Mouse (Mus musculus) urinary bladder, adult 2 months (tissue): Measurements from ENCODE around the gene Ttc7b. TPM values are rescaled to one million over a fixed set of nuclear protein-coding genes. Genes with fewer than 3 reads are reported as not detected.

Experiments
- DNase-seq: peaks from one replicate; pipeline ENCODE4 v3.0.0; 2022; ENCODE audit warnings: low spot score
- polyA plus RNA-seq: library from polyadenylated mRNA; depleted of rRNA; stranded (reverse); fragments of >200 nt; gene quantifications from 2 replicates; pipeline ENCODE4 v1.2.3, GENCODE M21; 2012

Ttc7b gene
- polyA plus RNA-seq, 1 experiment = 26.9 TPM

DNA sequence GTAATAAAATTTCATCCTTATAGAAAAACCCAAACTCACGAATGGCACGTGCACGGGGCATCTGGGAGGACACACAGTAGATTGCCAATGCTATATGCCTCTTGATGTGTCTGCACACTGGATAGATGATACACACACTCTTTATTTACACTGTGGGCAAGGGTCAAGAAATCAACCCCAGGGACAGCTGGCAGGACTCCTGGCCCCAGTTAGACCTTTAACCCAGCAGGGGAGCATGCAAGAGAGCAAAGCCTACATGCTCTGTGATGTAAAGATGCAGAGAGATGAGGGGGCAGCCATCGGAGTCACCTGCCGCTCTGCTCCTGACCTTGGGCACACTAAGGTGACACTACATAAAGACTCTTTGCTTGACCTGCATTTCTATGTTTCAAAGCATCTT, 32.3 kb downstream of the Ttc7b start:
- no peak for DNase-seq

DNA sequence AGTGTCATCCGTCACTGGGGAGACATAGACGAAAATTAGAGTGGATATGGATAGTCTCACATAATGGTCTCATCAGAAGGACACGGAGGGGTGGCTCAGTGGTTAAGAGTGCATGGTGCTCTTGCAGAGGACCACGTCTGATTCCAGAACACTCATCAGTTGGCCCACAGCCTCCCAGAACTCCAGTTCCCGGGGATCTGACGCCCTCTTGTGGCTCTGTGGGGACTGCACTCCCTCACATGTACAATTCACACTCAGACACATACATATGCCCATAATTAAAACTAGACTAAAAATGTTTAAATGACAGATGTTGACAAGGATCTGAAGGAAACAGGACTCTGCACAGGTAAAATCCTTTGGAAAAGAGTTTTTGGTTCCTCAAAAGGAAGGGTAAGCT, 34.4 kb downstream of the Ttc7b start:
- no peak for DNase-seq

DNA sequence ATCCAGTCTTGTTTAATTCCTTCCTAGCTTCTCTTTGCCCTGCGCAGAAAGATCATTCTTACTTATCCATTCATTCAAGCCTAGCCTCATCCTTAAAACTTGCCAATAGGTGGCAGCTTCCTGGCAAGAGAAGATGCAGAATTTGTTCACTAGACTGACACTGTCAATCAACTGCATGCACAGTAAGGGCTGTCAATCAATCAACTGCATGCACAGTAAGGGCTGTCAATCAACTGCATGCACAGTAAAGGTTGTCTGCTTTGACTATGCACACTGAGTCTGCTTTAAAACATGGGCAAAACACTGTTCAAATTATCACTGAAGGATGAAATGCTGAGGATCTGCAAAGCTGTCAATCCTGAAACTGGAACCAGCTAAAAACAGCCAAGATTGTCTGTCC, 37.6 kb downstream of the Ttc7b start:
- no peak for DNase-seq

DNA sequence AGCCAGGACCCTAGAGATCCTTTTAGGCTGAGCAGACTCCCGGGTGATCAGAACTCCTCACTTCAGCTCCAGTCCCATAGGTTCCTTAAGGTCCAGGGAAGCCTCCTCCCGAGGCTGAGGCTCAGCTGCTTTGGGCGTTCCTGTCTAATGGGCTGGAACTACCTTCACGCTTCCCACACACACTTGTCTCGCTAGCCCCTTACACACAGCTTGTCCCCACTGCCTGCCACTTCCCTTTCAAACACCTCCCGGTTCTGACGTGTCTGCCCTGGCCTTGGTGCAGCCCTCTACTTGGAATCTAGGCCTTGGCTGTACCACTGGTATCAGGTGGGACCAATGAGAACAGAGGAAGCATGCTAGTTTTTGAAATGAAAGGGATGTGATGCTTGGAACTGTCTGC, 38.4 kb downstream of the Ttc7b start:
- no peak for DNase-seq

DNA sequence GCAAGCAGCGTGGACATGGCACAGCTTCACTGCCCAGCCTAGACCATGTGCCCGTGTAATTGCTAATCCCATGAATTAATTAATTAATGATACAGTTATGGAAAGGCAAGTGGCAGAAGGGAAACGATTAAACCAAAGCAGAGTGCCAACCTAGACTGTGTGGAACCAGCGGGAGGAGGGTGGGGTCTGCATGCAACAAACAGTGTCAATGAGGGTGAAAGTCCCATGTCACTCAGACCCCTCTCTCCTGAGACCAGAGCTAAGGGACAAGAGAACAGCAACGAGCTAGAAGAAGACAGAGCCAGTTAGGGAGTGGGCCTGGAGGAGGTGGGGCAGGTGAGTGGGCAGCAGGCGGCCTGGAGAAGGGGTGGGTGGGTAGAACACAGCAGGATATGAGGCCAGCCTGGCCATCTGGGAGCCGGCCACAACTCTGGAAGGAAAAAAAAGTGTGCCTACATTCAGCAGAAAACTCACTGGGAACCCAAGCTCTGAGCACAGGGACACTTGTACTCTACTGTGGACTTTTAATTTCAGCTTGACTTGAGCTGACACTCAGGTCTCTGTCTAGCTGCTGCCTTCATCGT, 39.1 kb downstream of the Ttc7b start:
- no peak for DNase-seq

DNA sequence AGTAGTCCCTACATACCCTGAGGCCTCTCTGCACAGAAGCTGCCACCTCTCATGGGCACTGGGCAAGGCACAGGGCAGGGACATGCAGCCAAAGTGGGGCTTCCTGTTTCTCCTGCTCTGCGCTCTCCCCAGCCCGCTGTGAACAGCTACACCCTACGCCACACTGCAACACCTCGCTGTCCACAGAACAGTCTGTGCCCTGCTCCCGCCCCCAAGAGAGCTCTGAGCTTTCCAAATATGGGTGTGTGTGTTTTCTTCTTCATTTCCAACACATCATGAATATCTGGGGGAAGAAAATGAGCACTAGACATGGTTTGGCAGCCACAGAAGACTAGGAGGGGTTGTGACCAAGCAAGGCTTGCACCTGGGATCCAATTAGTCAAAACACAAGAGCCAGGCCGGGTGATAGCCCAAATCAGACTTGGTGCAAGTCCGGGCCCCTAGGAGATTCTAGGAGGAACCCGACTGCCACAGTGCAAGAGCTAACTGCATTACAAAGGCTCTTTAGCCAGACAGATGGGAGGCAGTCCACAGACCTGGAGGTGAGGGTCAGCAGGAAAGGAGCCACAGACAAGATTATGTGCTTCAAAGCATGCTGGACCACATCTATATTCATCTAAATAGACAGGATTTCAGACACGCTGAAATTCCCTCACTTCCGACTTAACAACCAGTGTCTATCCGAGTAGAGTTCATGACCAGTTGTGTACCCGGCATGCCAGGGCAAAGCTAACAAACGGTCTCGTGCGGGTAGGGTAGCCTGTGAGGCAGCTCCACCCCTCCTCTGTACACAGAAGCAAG, 39.8 kb downstream of the Ttc7b start:
- DNase-seq = no peak

DNA sequence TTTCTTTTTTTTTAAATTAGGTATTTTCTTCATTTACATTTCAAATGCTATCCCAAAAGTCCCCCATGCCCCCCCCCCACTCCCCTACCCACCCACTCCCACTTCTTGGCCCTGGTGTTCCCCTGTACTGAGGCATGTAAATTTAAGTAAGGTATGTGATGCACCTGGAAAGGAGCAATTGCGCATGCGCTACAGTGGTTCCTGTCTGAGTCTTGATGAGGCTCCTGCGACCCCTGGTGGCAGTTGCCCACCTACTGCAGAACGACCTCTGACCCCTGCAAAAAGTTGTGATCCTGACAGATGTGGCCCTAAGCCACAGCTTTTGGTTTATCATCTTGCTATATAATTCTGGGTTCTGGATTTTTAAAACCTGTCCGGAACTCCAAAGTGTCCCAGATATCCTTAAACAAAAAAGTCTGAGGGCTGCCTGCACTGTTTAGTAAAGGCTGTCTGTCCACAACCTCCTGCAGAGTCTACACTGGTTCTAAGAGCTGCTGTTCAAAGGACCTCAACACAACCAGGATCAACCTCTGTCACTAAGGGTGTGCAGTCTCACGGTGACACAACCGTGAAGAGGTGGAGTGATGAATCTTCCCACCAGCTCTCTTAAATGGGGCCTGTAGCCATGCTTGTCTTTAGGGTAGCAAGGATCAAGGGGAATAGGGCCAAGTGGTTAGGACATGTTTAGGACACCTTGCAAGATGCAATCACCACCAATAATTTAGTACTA, 40.6 kb downstream of the Ttc7b start:
- DNase-seq = no peak

DNA sequence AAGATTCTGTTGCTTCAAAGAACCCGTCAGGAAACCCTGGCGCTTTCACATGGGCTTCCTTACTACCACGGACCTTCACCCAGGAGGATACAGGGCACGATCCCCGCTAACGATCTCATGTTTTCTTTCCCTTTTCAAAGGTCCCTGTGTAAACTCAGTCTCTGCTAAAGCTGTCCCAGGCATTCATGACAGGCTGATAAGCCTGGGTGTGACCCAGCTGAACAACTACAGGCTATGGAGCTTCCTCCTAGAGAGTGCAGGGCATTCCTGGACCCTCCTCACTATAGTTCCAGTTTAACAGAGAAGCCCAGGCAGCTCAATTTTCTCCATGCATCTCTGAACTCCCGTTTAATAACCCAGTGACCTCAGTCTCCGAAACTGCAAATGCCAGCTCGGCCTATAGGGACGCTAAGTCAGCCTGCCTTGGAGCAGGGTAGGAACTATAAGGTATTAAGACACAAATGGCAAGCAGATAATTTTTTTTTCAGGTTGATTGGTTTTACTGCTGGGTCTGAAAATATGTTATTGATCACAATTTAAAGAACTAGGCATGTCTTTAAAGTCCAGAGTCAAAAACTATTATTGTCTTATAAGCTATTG, 41.3 kb downstream of the Ttc7b start:
- no peak for DNase-seq

DNA sequence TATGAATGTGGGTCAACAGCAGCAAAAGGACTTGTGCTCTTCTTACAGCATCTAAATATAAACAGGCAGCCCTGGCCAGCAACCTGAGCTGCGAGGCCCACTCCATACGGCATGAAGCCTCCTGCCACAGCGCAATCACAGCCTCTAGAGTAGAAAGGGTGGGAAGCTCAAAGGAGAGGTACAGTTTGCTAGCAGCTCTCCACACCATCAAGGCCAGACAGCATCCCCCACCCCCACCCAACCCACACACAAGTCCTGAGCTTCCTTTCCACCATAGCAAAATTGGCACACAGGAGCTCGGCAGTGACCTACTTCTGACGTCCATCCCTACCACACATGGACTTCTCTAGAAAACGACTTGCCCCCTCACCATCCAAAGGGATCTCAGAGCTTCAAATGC, 42.0 kb downstream of the Ttc7b start:
- no peak for DNase-seq

DNA sequence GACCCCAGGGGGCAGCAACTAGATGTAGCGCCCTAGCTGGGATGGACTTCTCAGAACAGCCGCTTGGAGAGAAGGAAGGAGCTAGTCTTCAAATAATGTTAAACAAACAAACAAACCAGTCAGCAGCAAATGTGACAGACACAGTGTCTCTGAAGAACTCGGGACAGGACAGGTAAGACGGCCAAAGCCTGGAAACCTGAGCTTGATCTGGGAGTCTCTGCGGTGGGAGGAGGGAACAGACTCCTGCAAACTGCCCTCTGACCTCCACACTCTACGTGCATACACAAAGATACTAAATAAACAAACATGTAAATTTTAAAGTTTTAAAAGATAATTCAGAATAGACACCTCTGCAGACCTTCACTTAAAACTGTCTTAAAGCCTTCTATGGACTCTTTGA, 42.5 kb downstream of the Ttc7b start:
- DNase-seq = no peak

DNA sequence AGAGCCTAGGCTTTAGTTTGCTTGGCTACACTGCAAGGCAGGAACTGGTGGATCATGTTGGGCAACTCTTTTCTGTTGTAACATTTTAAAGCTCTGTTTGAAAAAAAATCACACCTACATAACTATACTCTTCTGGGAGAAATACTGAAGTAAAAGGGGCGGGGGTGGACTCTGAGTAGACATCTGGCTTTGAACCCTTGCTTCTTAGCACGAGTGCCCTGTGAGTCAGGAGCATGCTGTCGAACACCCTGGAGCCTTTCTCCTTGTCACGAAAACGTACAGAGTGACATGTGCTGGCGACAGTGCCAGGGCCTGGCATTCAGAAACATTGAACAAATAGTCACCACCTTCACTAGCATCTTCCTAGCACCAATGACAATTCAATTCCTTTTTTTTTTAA, 43.2 kb downstream of the Ttc7b start:
- DNase-seq = no peak

DNA sequence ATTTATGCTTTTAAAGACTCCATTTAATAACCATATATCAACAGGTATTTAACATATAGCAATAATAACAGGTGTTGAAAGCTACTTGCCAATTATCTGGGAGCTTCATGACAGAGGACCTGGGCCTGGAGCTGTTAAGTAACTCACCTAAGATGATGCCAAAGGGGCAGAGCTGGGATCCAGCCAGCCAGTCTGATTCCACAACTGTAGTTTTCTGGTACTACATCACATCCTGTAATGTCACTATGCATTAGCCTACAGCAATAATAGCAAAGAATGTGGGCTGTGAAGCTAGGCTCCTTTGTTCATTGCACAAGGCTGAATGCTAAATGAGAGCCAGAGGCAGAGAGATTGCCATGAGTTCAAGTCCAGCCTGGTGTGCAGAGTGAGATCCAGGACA, 44.3 kb downstream of the Ttc7b start:
- DNase-seq = no peak

DNA sequence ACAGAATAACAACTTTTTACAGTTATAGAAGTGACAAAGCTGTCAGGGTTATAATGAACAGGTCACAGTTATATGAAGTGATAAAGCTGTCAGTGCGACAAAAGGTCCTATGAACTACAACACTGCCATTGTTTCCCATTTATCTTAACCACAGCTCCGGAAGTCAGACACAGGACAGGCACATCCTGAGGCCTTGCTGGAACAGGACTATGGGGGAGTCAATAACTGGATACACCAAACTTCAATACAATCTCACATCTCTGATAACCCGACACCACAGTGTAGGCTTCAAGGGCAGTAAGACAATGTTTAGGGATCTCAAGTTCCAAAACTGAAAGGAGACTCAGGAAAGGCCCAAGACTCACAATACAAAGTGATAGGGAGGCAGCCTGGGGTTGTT, 45.1 kb downstream of the Ttc7b start:
- no peak for DNase-seq

DNA sequence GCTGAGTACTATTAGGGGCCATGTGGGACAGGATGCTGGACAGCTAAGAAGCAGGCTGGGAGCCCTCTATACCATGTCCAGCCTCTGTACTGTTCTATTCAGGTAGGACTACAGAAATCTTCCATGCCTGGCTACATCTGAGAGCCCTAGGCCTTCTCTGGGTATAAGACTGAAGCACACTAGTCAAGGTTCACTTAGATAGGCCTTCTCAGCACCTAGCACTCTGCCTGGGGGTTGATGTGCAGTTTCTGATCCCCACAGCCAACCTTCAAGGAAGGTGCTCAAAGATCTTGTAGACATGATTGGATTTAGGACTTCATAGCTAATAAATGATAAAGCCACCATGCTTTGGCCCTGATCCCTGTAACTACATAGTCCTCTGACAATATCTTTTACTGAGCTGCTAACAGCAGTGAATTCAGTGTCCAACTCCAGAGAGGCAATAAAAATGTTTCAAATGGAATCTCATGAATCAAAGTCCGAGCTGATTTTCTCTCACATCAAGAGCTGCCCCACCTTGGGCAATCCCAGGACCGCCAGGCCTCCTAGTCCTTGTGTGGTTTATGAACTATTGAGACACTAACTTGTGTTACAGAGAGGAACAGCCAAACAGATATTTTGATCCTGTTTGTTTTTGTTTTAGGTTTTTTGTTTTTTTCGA, 45.8 kb downstream of the Ttc7b start:
- no peak for DNase-seq

DNA sequence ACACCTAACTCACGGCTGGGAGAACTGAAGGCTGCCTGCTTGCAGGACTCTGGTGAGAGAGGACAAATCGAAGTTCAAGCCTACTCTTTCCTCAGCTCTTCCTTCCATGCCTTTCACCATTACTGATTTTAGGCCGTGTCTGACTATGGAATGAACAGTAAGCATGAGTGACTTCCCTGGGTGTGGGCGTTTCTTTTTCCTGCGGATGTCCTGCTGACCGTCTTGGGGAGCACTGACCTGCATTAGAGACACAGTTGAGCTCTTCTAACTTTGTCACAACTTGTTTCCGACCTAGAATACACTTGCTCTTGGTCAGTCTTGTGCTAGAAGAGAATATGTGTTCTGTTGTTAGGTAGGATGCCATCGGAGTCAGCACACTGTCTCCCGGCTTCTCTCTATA, 50.3 kb downstream of the Ttc7b start:
- DNase-seq = no peak

DNA sequence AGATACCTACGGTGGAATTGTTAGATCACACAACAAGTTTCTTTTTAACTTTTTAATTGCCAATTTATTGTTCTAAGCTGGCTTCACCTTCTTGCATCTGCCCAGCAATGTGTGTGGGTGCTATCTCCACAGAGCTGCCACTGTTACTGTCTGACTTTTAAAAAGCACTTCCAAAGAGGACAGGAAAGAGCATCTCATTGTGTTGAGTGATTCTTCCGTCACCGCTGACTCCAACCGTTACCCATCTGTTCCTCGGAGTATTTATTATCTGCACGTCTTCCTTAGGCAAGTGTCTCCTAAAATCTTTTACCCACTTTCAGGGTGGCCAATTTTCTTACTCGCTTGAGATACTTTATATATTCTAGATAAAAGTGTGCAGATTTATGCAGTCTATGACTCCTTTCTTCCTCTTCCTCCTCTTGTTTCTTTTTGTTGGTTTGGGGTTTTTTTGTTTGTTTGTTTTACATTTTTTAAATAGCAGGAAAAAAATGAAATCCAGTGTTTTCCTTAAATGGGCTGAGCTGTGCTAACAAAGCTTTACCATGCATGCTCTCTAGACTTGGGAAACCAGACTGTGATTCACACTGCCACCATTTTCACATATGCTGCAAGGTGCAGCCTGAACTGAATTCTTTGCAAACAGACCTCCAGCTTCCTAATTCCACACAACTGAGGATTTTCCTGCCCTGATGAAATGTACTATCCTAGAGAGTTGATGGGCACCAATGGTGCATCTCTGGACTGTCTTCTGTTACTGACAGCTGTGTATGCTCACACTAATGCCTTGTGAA, 50.9 kb downstream of the Ttc7b start:
- DNase-seq = no peak

DNA sequence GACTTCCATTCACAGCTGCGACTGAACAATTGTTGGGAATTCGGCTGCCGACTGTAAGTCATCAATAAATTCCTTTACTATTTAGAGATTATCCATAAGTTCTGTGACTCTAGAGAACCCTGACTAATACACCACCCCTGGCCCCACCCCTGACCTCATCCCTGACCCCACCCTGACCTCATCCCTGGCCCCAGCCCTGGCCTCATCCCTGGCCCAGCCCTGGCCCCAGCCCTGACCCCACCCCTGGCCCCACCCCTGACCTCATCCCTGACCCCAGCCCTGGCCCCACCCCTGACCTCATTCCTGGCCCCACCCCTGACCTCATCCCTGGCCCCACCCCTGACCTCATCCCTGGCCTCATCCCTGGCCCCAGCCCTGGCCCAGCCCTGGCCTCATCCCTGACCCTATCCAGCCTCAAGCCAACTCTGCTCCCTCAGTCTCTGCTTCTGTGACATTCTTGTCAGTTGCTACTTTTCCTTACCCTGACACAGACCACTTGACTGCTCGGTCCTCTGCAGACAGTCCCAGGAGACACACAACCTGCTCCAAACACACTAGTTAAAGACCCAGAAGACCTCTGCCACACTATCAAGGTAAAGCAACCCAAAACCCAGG, 55.4 kb downstream of the Ttc7b start:
- DNase-seq = no peak

DNA sequence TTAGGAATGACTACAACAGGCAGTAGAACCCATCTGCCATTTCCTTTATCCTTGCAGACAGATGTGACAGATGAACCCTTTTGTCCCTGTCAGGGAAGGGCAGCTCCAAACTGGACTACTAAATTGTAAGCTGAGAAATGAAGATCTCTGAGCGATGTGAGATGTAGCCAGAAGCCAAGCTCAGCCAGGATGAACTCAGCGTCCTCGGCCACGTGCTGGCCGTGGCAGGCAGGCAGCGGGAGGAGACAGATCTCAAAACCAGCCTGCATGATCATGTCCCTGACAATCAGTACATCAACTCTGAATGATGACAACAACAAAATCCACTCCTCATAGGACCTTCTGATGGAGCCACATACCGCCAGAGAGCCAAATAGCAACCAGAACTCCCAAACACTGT, 62.9 kb downstream of the Ttc7b start:
- DNase-seq = no peak

DNA sequence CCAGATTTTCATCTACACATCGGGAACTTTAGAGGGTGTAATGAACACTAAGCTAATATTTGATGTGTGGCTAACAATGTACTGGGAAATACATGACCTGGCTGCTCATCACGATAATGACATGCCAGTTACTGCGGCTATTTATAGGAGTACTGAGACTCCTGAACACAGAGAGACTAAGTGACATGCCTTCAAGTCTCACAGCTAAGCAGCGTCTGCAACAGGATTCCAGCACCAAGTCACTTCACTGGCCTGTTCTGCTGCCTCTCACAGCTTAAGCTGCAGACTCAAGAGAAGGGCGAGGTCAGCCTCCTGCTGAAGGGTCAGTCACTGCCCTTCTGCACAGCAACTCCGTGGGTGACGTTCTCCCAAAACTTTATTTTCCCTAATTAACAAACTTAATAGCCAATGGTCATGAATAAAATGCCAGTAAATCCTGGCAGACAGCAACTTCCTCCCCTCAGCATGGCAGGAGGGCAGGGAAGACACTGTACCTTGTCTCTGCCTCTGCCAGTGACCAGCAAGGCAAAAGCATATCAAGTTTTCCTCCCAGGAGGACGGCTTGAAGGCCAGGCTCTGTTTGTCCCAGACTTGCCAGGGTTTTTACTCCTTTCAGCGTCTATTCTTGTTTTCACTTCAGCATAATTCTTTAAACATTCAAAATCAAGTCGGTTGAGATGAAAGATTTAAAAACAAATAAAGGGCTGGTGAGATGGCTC, 64.2 kb downstream of the Ttc7b start:
- no peak for DNase-seq

DNA sequence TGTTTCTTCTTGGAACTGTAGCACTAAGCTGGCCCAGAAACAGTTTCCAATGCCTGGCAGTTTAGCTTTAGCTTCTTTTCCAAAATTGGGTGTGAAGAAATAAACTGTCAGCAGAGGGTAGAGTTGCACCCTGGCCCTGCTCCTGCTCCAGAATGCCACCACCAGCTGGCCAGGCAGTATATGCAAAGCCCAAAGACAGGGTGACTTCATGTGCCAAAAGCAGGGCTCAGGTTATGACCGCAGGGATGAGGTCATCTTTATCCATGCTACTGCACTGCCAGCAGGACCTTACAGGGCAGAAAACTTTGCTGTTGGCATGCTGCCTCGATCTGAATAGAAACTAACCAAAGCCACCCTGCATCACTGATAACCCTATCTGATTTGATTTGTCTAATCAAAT, 65.2 kb downstream of the Ttc7b start:
- DNase-seq = no peak
